Mouse (Mus musculus) CD4-positive, CD25-positive, alpha-beta regulatory T cell, adult 4 months (primary cell): ENCODE results near the gene Fcrl5. TPM values are rescaled to one million over a fixed set of nuclear protein-coding genes. Genes with fewer than 3 reads are reported as not detected.

Experiments used
- ATAC-seq: one replicate; pipeline ENCODE4 v1.8.0; 2017
- polyA plus RNA-seq, 2 experiments: library from polyadenylated mRNA; unstranded; fragments of 100-300 nt; shearing (Covaris generic); gene quantifications; one replicate each; pipeline ENCODE4 v1.2.1; 2017

Gene Fcrl5
- polyA plus RNA-seq, 2 experiments from 2014 or later, result not detected

GRCm38 (mm10) chr3:87528841-87529240 lies 93.3 kb downstream of the Fcrl5 start:
- no peak for ATAC-seq

- peak; percentile 72 for ATAC-seq
These were observed 94.0 kb downstream of the Fcrl5 start for GRCm38 (mm10) chr3:87529568-87529967.

GRCm38 (mm10) chr3:87530234-87530633 lies 94.7 kb downstream of the Fcrl5 start:
- no peak for ATAC-seq

GRCm38 (mm10) chr3:87533667-87534378 lies 98.2 kb downstream of the Fcrl5 start:
- no peak for ATAC-seq

- peak; percentile 81 for ATAC-seq
These were observed 102.5 kb downstream of the Fcrl5 start for GRCm38 (mm10) chr3:87538034-87538433.

GRCm38 (mm10) chr3:87540028-87540675 lies 104.6 kb downstream of the Fcrl5 start:
- no peak for ATAC-seq

- no peak for ATAC-seq
These were observed 105.1 kb downstream of the Fcrl5 start for GRCm38 (mm10) chr3:87540714-87541113.

GRCm38 (mm10) chr3:87542481-87543215 lies 107.1 kb downstream of the Fcrl5 start:
- ATAC-seq, result no peak

- ATAC-seq, result no peak
These were observed 110.0 kb downstream of the Fcrl5 start for GRCm38 (mm10) chr3:87545554-87545953.

- ATAC-seq, result no peak
These were observed 110.7 kb downstream of the Fcrl5 start for GRCm38 (mm10) chr3:87546291-87546721.

GRCm38 (mm10) chr3:87549908-87550307 lies 114.3 kb downstream of the Fcrl5 start:
- no peak for ATAC-seq

Other genes with a start within 250 kb of the Fcrl5 start
- under 1 TPM in 1 of 2 experiments, not detected in 1; 0.13 TPM for gene Fcrls, start 172.0 kb upstream of the Fcrl5 start, polyA plus RNA-seq
- 1 to 10 TPM in 1 of 2 experiments, under 1 TPM in 1; 0.31 to 1.2 TPM for gene Cd5l, start 77.9 kb upstream of the Fcrl5 start, polyA plus RNA-seq
- 10 to 100 TPM; 46.0 to 62.3 TPM for gene Fcrl1, start 59.4 kb upstream of the Fcrl5 start, polyA plus RNA-seq
- 10 to 100 TPM; 24.6 to 37.8 TPM for gene Etv3, start 89.6 kb downstream of the Fcrl5 start, polyA plus RNA-seq
- gene Arhgef11, start 181.8 kb downstream of the Fcrl5 start, polyA plus RNA-seq, result 1 to 10 TPM; 3.4 to 4.0 TPM